Mouse (Mus musculus) olfactory bulb, adult 2 months (tissue): Measurements from ENCODE around the gene Tssk4. TPM values are rescaled to one million over a fixed set of nuclear protein-coding genes. Genes with fewer than 3 reads are reported as not detected.

Experiments
- H3K27ac ChIP-seq: fragments of 200-500 bp; 2 replicates; pipeline ENCODE4 v1.5.1; 2012; ENCODE audit warnings: low read depth, low read length; ENCODE audit not compliant: insufficient read depth
- H3K4me1 ChIP-seq: fragments of 200-500 bp; 2 replicates; pipeline ENCODE4 v1.6.1; 2012; ENCODE audit warnings: low read length; ENCODE audit not compliant: control insufficient read depth, insufficient read depth
- H3K4me3 ChIP-seq: fragments of 200-500 bp; 2 replicates; pipeline ENCODE4 v1.5.1; 2012; ENCODE audit warnings: mild to moderate bottlenecking, low read depth, low read length, moderate library complexity; ENCODE audit not compliant: insufficient read depth
- CTCF ChIP-seq: fragments of 200-500 bp; IDR thresholded peaks from 2 replicates; pipeline ENCODE4 v1.5.1; 2012; ENCODE audit warnings: low read depth, mild to moderate bottlenecking, low read length, moderate library complexity; ENCODE audit not compliant: insufficient read depth
- POLR2A ChIP-seq: fragments of 200-500 bp; IDR thresholded peaks from 2 replicates; pipeline ENCODE4 v1.6.1; 2012; ENCODE audit warnings: mild to moderate bottlenecking, low read depth, low read length, moderate library complexity; ENCODE audit not compliant: insufficient read depth
- WGBS: fragments of 180-500 bp; shearing (Covaris S2); methylation state at CpG from one replicate; pipeline ENCODE4 v1.1.7; 2018; 5-methylcytosine and 5-hydroxymethylcytosine counted together
- polyA plus RNA-seq: library from polyadenylated mRNA; stranded (reverse); fragments of >200 nt; gene quantifications from 2 replicates; pipeline ENCODE4 v1.2.4, GENCODE M21; 2012; ENCODE audit warnings: low replicate concordance; ENCODE audit not compliant: missing spikeins, insufficient read depth, insufficient read length

Gene Tssk4
- polyA plus RNA-seq, 1 experiment = not detected

DNA sequence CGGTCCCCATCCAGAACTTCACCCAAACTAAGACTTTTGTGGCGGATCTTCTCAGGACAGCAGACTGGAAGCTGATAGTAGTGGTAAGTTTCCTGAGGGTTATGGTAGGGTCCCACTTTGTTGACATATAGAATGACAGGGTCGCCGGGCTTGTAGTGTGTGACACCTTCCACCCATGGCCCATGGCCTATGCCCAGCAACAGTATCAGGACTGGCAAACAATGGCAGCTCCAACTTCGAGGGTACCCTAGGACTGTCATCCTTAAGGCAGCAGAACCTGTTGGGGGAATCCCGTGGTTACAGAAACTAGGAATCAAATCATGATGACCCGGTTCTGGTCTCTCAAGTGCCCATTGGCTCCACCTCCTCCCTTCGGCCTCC is 7.3 kb upstream of the Tssk4 start:
- no peak for TF ChIP-seq POLR2A
- TF ChIP-seq CTCF = no peak
- 17% methylated on average over 8 of the region's 8 CpGs for WGBS

DNA sequence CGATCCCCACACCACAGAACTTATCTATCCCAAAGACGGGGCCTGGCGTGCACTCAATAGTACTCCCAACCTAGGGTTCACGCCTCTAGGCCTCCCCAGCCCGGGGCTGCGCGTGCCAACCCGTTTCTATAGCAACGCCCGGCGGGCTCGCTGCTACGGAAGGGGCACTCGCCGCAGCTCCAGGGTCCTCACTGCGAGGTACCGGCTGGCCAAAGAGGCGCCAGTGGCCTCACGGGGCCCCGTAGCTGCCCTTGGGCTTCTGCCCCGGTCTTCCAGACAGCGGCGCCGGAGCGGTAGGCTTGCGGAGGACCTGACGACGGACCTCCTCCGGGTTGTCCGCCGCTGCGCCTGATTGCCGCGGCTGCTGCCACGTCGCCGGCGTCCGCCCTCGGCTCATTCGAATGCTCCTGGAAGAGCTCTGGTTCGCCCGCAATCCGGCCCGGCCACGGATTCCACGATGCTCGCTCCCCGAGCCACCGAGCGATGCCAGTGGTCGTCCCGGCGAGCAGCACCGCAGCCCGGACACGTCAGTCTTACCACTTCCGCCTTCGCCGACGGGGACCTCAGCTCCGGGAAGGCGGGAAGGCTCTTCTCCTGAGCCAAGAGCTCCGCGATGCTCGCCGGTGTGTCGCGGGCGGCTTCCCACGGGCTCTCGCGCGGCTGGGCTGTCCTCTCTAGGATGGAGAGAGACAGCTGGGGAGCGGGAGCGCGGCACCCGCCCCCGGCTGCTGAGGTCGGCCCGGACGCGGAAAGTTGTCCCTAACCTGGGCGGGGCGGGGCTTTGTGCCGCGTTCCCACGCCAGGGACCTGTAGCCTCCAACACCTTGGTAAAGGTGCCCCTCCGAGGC is 6.7 kb upstream of the Tssk4 start, which contains the start of gene Tm9sf1:
TSS of gene Tm9sf1 (minus strand) at position 747 of the 848 bp plus-strand sequence.
- under 1% methylated on average over 89 of the region's 89 CpGs for WGBS
- peak within 1 kb of the TSS; percentile 100 for H3K27ac ChIP-seq
- H3K4me1 ChIP-seq = peaks cover 11% of the 10 kb centered on the region
- TF ChIP-seq POLR2A (peak; percentile 38), CTCF (no peak)
- H3K4me3 ChIP-seq = peak within 1 kb of the TSS; percentile 77

More for the DNA sequence above, 7.3 kb upstream of the Tssk4 start:
- peak overlapping the region; percentile 100; the same call in 1 of the 2 replicates for H3K27ac ChIP-seq
- H3K4me3 ChIP-seq = peak overlapping the region; percentile 77
- peaks cover 11% of the 10 kb centered on the region for H3K4me1 ChIP-seq

DNA sequence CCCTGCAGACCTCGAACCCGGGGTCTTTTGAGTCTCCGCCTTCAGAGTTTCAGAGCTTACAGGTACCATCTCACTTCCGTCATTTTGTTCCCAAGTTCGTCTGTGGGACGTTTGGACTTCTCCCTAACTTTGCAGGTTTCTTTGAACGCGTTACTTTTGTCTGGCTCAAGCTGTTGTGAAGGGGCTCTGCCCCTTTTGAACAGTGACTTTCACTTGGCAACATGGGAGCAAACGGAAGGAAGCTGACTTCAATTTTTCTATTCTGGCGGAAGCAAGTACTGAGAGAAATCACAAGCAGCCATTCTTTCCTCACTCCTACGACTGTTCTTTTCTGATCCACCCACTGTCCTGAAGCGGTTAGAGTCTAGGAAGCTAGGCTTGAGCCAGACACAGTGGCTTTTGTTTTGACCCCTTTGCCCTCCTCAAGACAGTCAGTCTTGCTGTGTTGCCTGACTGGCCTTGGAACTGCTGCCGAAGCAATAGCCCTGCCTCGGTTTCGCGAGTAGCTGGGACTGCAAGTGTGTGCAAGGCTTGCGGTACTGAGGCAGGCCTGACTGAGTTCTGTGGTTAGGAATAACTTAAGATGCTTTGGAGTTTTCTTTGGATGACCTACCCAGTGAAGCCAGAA is 5.6 kb upstream of the Tssk4 start:
- TF ChIP-seq CTCF = no peak
- TF ChIP-seq POLR2A = no peak
- no peak overlapping the region for H3K27ac ChIP-seq
- WGBS = 17% methylated on average over 17 of the region's 17 CpGs
- peak overlapping the region; percentile 25; the same call in 1 of the 2 replicates for H3K4me3 ChIP-seq
- H3K4me1 ChIP-seq = peaks cover 11% of the 10 kb centered on the region

DNA sequence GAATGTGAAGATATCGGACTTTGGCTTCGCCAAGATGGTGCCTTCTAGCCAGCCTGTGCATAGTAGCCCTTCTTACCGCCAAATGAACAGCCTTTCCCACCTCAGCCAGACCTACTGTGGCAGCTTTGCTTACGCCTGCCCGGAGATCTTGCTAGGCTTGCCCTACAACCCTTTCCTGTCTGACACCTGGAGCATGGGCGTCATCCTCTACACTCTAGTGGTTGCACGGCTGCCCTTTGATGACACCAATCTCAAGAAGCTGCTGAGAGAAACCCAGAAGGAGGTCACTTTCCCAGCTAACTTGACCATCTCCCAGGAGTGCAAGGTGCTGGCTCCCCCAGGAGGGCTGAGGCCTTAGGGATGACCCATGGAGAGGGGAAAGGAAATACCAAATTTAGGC is 1.5 kb downstream of the Tssk4 start:
- H3K4me3 ChIP-seq = no peak overlapping the region
- H3K4me1 ChIP-seq = no peaks in the 10 kb centered on the region
- TF ChIP-seq POLR2A = no peak
- TF ChIP-seq CTCF = no peak
- 95% methylated on average over 7 of the region's 7 CpGs for WGBS
- no peak overlapping the region for H3K27ac ChIP-seq

DNA sequence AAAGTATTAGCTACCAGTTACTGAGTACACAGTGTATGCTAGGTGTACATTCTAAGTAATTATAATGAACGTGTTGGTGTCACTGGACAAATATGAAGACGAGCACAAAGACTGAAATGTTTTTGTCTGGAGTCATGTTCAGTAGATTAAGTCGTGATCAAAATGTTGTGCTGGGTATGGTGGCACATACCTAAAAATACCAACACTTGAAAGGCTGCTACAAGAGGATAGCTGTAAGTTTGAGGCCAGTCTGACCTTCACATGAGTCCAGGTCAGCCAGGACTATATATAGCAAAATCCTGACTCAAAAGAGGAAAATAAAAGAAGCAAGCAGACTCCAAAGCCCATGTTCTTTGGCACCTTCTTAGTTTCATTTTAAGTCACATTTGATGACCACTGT is 7.0 kb downstream of the Tssk4 start:
- H3K4me1 ChIP-seq = no peaks in the 10 kb centered on the region
- no peak overlapping the region for H3K4me3 ChIP-seq
- WGBS = 79% methylated on average over 3 of the region's 3 CpGs
- no peak overlapping the region for H3K27ac ChIP-seq
- TF ChIP-seq CTCF (no peak), POLR2A (no peak)

DNA sequence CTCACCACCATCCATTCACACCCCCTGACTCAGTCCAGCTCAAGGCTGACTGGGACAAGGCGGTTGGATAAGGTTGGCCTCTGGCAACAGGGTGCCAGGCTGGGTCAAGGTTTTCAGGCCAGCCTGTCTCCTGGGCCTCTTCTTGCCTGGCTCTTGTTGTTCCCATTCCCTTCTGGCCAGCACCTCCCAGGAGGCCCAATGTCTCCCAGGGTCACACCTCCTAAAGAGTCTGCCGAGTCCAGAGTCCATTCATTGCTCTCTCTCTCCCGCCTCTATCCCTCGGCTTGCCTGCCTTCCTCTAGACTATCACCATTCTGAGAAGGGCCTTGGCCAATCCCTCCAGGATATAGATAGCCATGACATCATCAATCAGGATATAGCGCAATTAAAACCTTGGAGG is 8.0 kb downstream of the Tssk4 start:
- Histone ChIP-seq H3K4me1 (no peaks in the 10 kb centered on the region), H3K4me3 (no peak overlapping the region), H3K27ac (no peak overlapping the region)
- WGBS = 94% methylated on average over 5 of the region's 5 CpGs
- TF ChIP-seq CTCF (no peak), POLR2A (no peak)

DNA sequence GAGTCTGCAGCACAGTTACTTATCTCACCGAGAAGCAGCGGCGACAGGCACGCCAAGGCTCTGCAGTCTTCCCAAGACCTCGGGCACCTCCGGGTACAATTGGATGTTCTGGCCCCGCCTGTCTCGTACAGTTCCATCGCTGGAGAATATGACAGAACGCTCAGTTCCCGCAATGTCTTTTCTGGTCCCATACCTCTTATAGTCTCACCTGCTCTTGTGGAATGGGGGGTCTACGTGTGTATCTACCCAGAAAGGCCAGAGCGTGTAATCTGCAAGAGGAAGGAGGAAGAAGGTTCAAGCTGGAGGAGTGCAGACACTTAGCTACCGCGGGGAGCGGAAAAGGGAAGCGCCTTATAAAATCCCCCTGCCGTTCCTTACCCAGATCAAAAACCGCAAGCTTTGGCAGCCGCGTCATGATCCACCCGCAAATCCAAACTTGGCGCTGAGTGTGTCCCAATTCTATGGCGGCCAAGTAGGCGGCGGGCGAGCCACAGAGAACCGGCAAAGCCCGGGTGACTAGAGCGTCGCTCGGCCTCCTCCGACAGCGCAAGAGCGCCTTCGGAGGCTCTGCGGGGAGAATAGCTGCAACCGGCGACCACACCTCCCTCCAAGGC is 10.1 kb downstream of the Tssk4 start, which contains the start of gene Mdp1:
TSS of gene Mdp1 (minus strand) at position 549 of the 614 bp plus-strand sequence.
- peak within 1 kb of the TSS; percentile 61 for H3K4me3 ChIP-seq
- H3K27ac ChIP-seq = 0 out of 2 replicates have a peak within 1 kb of the TSS, but pooled peaks have one; percentile 6
- WGBS = under 1% methylated on average over 39 of the region's 39 CpGs
- peak; percentile 84 for TF ChIP-seq CTCF
- TF ChIP-seq POLR2A = no peak
- H3K4me1 ChIP-seq = no peaks in the 10 kb centered on the region

DNA sequence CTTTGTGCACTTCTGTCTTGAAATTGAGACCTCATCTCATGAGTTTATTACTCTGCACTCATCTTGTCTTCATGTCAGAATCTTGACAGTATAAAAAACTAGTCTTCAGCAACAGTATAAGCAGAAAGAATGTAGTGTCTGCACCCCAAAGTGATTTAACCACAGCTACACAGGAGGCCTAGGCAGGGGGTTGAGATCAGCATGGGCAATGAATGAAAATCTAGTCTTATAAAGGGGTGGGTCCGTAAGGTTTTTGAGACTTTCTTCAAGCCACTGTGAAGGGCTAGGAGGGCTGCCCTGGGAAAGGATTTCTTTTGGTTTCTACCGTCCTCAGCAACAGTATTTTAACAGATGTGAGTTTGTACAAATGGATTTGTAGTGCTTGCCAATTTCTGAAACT is 10.7 kb downstream of the Tssk4 start:
- H3K4me3 ChIP-seq = no peak overlapping the region
- TF ChIP-seq POLR2A (no peak), CTCF (no peak)
- H3K27ac ChIP-seq = no peak overlapping the region
- WGBS = 24% methylated on average over 2 of the region's 2 CpGs
- no peaks in the 10 kb centered on the region for H3K4me1 ChIP-seq
